Mouse (Mus musculus) olfactory bulb, adult 2 months (tissue): ENCODE data around the gene Ap2b1. TPM values are rescaled to one million over a fixed set of nuclear protein-coding genes. Genes with fewer than 3 reads are reported as not detected.

ENCODE experiments used
- H3K27ac ChIP-seq: fragments of 200-500 bp; 2 replicates; pipeline ENCODE4 v1.5.1; 2012; ENCODE audit warnings: low read depth, low read length; ENCODE audit not compliant: insufficient read depth
- H3K4me1 ChIP-seq: fragments of 200-500 bp; 2 replicates; pipeline ENCODE4 v1.6.1; 2012; ENCODE audit warnings: low read length; ENCODE audit not compliant: control insufficient read depth, insufficient read depth
- H3K4me3 ChIP-seq: fragments of 200-500 bp; 2 replicates; pipeline ENCODE4 v1.5.1; 2012; ENCODE audit warnings: mild to moderate bottlenecking, low read depth, low read length, moderate library complexity; ENCODE audit not compliant: insufficient read depth
- CTCF ChIP-seq: fragments of 200-500 bp; IDR thresholded peaks from 2 replicates; pipeline ENCODE4 v1.5.1; 2012; ENCODE audit warnings: low read depth, mild to moderate bottlenecking, low read length, moderate library complexity; ENCODE audit not compliant: insufficient read depth
- POLR2A ChIP-seq: fragments of 200-500 bp; IDR thresholded peaks from 2 replicates; pipeline ENCODE4 v1.6.1; 2012; ENCODE audit warnings: mild to moderate bottlenecking, low read depth, low read length, moderate library complexity; ENCODE audit not compliant: insufficient read depth
- WGBS: fragments of 180-500 bp; shearing (Covaris S2); methylation state at CpG from one replicate; pipeline ENCODE4 v1.1.7; 2018; 5-methylcytosine and 5-hydroxymethylcytosine counted together
- polyA plus RNA-seq: library from polyadenylated mRNA; stranded (reverse); fragments of >200 nt; gene quantifications from 2 replicates; pipeline ENCODE4 v1.2.4, GENCODE M21; 2012; ENCODE audit warnings: low replicate concordance; ENCODE audit not compliant: missing spikeins, insufficient read depth, insufficient read length

Gene Ap2b1
- polyA plus RNA-seq, 1 experiment: not detected

DNA sequence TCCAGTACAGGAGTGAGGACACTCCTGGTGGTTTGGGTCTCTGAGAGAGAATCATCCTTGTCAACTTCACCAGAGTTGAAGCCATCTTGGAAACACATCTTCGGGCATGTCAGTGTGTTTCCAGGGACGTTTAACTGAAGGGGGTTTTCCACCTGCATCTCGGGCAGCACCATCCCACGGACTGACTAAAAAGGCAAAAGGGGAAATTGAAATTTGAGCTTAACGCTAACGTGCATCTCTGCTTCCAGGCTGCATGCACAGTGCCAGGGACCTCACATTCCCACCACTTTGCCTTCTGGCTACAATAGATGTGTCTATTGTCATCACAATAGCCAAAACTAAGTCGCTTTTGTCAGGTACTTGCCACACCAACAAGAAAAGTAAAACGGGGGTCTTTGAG is 109.4 kb downstream of the Ap2b1 start:
- 46% methylated on average over 8 of the region's 8 CpGs for WGBS
- Histone ChIP-seq H3K27ac (no peak overlapping the region), H3K4me3 (no peak overlapping the region), H3K4me1 (peaks cover 20% of the 10 kb centered on the region)
- no peak for TF ChIP-seq CTCF
- TF ChIP-seq POLR2A: no peak

- TF ChIP-seq POLR2A: no peak
- TF ChIP-seq CTCF: no peak
- WGBS: 3% methylated on average over 43 of the region's 44 CpGs
- Histone ChIP-seq H3K27ac (peak within 1 kb of the TSS; percentile 92), H3K4me1 (peaks cover 20% of the 10 kb centered on the region), H3K4me3 (peak within 1 kb of the TSS; percentile 77)
Observed at GRCm38 (mm10) chr11:83409087-83409754, 110.4 kb downstream of the Ap2b1 start, which contains the start of gene Rasl10b. Gene Rasl10b, plus strand, starts transcription at chr11:83409137.

DNA sequence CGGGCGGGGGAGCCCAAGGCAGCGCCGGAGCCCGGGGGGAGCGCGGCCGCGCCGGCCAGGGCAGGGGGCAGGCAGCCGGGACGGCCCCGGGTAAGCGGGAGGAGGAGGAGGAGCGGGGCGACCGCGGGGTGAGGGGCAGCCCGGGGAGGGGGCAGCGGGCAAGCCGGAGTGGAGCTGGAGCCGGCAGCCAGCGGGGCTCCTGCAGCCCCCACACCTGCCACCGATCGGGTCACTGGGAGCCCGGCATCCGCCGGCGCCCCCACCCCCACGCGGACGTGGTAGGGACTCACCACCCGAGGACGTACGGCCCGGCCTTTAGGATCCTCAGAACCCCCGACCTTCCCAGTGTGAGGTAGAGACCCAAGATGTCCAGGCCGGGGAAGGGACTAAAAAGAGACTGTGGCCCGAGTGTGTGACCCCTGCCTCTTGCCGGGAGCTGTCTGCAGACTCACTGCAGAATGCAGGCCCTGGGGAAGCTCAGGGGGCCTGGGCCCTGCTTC is 111.0 kb downstream of the Ap2b1 start:
- Histone ChIP-seq H3K4me3 (peak overlapping the region; percentile 77), H3K27ac (peak overlapping the region; percentile 92), H3K4me1 (peaks cover 16% of the 10 kb centered on the region)
- WGBS: 2% methylated on average over 33 of the region's 40 CpGs
- TF ChIP-seq POLR2A (no peak), CTCF (no peak)

DNA sequence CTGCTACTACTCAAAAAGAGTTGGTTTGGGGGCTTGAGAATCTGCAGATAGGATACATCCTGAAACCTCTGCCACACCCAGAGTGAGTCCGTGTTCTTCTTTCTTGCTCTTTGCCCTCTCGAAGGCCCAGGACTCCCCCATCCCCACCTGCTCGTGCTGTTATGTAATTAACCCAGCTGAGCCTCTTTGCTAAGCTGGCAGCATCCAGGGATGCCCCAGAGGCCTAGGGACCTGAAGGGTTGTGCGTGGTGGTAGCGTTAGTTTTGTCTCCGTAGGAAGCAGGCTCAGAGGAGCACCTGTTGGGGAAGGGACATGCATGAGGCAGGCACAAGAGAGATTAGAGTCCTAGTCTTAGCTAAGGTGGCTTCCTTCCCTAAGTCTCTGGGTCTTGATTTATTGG is 111.7 kb downstream of the Ap2b1 start:
- WGBS: 17% methylated on average over 6 of the region's 6 CpGs
- H3K4me3 ChIP-seq: peak overlapping the region; percentile 77
- H3K4me1 ChIP-seq: peaks cover 16% of the 10 kb centered on the region
- TF ChIP-seq CTCF (no peak), POLR2A (no peak)
- H3K27ac ChIP-seq: peak overlapping the region; percentile 92

GRCm38 (mm10) chr11:83417080-83417479 is 118.3 kb downstream of the Ap2b1 start:
- WGBS: 13% methylated on average over 5 of the region's 5 CpGs
- peaks cover 58% of the 10 kb centered on the region for H3K4me1 ChIP-seq
- H3K4me3 ChIP-seq: no peak overlapping the region
- H3K27ac ChIP-seq: peak overlapping the region; percentile 75
- TF ChIP-seq POLR2A (no peak), CTCF (no peak)

DNA sequence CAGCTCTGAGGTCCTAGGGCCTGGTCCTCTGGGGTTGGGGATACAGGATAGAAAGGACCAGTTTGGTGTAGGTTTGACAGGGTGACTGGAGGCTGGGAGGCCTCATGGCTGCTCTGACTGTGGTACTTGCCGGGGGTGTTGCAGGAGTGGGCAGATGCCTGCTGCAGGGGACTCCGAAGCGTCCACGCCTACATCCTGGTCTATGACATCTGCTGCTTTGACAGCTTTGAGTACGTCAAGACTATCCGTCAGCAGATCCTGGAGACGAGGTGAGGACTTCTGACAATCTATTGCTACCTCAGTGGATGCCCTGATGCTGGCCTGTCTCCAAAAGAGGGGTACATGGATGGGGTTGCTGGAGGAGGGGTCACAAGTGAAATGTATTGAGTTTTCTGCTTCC is 118.9 kb downstream of the Ap2b1 start:
- WGBS: 48% methylated on average over 7 of the region's 7 CpGs
- Histone ChIP-seq H3K27ac (peak overlapping the region; percentile 75), H3K4me1 (peaks cover 53% of the 10 kb centered on the region), H3K4me3 (no peak overlapping the region)
- TF ChIP-seq POLR2A: no peak
- no peak for TF ChIP-seq CTCF

DNA sequence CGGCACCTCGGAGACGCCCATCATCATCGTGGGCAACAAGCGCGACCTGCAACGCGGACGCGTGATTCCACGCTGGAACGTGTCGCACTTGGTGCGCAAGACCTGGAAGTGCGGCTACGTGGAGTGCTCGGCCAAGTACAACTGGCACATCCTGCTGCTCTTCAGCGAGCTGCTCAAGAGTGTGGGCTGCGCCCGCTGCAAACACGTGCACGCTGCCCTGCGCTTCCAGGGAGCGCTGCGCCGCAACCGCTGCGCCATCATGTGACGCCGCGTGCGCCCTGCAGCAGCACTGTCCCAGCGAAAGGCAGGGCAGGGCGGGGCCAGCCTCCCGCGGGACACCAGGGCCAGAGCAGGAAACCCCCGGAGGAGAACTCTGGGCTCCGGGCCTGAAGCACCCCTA is 119.7 kb downstream of the Ap2b1 start:
- H3K4me1 ChIP-seq: peaks cover 50% of the 10 kb centered on the region
- WGBS: 7% methylated on average over 38 of the region's 38 CpGs
- peak overlapping the region; percentile 57; the same call in 1 of the 2 replicates for H3K27ac ChIP-seq
- H3K4me3 ChIP-seq: no peak overlapping the region
- TF ChIP-seq POLR2A (no peak), CTCF (0 out of 2 replicates have a peak, but pooled peaks have one; percentile 8)

- 23% methylated on average over 4 of the region's 4 CpGs for WGBS
- Histone ChIP-seq H3K4me1 (peaks cover 51% of the 10 kb centered on the region), H3K27ac (no peak overlapping the region), H3K4me3 (no peak overlapping the region)
- TF ChIP-seq POLR2A (no peak), CTCF (no peak)
Observed at GRCm38 (mm10) chr11:83420338-83420737, 121.5 kb downstream of the Ap2b1 start.

DNA sequence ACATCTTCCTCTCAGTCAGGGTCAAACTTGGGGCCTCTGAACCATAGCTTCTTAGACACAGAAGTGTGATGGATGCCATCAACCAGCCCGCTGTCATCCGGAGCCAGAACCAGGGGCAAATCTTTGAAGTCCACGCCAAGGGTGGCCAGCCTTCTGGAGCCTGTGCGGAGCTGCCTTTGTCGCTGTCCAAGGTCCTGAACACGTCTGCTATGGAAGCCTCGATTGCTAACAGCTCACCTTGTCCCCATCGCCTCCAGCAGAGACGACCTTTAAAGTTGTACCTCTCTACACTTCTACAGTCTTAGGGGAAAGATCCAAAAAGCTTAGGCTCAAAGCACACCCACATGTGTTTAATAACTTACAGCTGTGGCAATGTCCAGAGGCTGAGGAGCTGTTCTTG is 122.5 kb downstream of the Ap2b1 start:
- Histone ChIP-seq H3K4me1 (peaks cover 43% of the 10 kb centered on the region), H3K4me3 (no peak overlapping the region), H3K27ac (no peak overlapping the region)
- 21% methylated on average over 9 of the region's 9 CpGs for WGBS
- TF ChIP-seq POLR2A: no peak
- no peak for TF ChIP-seq CTCF
